Mouse (Mus musculus) adrenal gland, adult 8-10 months (tissue): ENCODE results near the gene Vmn1r85. TPM values are rescaled to one million over a fixed set of nuclear protein-coding genes. Genes with fewer than 3 reads are reported as not detected.
"Not testable (repeated sequence)": the region's sequence is repeated elsewhere in the genome, so short reads cannot be mapped to it uniquely, and the experiment has no call there.

Experiments
- DNase-seq: peaks from one replicate; pipeline ENCODE4 v3.0.0; 2022
- total RNA-seq, 4 experiments: library from RNA; stranded (reverse); gene quantifications; 2 replicates each; pipeline ENCODE4 v1.2.4; 2022

The Vmn1r85 gene
- total RNA-seq: not detected

- no peak for DNase-seq
Measured at GRCm38 (mm10) chr7:13095073-13095472, at the start of gene Vmn1r85. Gene Vmn1r85 (minus strand): TSS chr7:13095173.

- DNase-seq: no peak
Measured at GRCm38 (mm10) chr7:13140057-13140456, 45.1 kb upstream of the Vmn1r85 start, which contains the start of gene Vmn1r87. Gene Vmn1r87 (minus strand): TSS chr7:13140157.

- no peak for DNase-seq
Measured at GRCm38 (mm10) chr7:13137340-13137739, 42.4 kb upstream of the Vmn1r85 start.

- DNase-seq: no peak
Measured at GRCm38 (mm10) chr7:13131856-13132255, 36.9 kb upstream of the Vmn1r85 start.

- peak; percentile 4 for DNase-seq
Measured at GRCm38 (mm10) chr7:13123554-13124153, 28.7 kb upstream of the Vmn1r85 start.

GRCm38 (mm10) chr7:13119817-13120216 lies 24.8 kb upstream of the Vmn1r85 start, which contains the start of gene Vmn1r86:
Gene Vmn1r86 (minus strand): TSS chr7:13119917.
- DNase-seq: no peak

- no peak for DNase-seq
Measured at GRCm38 (mm10) chr7:13072293-13072692, 22.7 kb downstream of the Vmn1r85 start.

- DNase-seq: not testable (repeated sequence)
Measured at GRCm38 (mm10) chr7:13063399-13063798, 31.6 kb downstream of the Vmn1r85 start.

- DNase-seq: no peak
Measured at GRCm38 (mm10) chr7:13059536-13059935, 35.4 kb downstream of the Vmn1r85 start.

- no peak for DNase-seq
Measured at GRCm38 (mm10) chr7:13056913-13057700, 37.9 kb downstream of the Vmn1r85 start.

GRCm38 (mm10) chr7:13054287-13055010 lies 40.5 kb downstream of the Vmn1r85 start, which contains the start of gene Mzf1:
Gene Mzf1 (minus strand): TSS chr7:13054764.
- peak; percentile 93 for DNase-seq

- DNase-seq: no peak
Measured at GRCm38 (mm10) chr7:13053961-13054286, 41.0 kb downstream of the Vmn1r85 start.

- no peak for DNase-seq
Measured at GRCm38 (mm10) chr7:13053501-13053900, 41.5 kb downstream of the Vmn1r85 start.

- peak; percentile 10 for DNase-seq
Measured at GRCm38 (mm10) chr7:13053001-13053400, 42.0 kb downstream of the Vmn1r85 start.

- DNase-seq: peak; percentile 44
Measured at GRCm38 (mm10) chr7:13046084-13046483, 48.9 kb downstream of the Vmn1r85 start.

GRCm38 (mm10) chr7:13044254-13044625 lies 50.7 kb downstream of the Vmn1r85 start:
- no peak for DNase-seq

- DNase-seq: peak; percentile 28
Measured at GRCm38 (mm10) chr7:13043445-13044253, 51.3 kb downstream of the Vmn1r85 start.

- DNase-seq: no peak
Measured at GRCm38 (mm10) chr7:13043120-13043444, 51.9 kb downstream of the Vmn1r85 start.

- no peak for DNase-seq
Measured at GRCm38 (mm10) chr7:13042511-13042910, 52.5 kb downstream of the Vmn1r85 start.

- DNase-seq: no peak
Measured at GRCm38 (mm10) chr7:13041256-13041655, 53.7 kb downstream of the Vmn1r85 start.

GRCm38 (mm10) chr7:13039181-13039580 lies 55.8 kb downstream of the Vmn1r85 start:
- no peak for DNase-seq

- no peak for DNase-seq
Measured at GRCm38 (mm10) chr7:13038621-13039169, 56.3 kb downstream of the Vmn1r85 start.
